Mouse (Mus musculus) T-helper 17 cell (primary cell): ENCODE measurements around the gene Adgre5.

Source experiments
- in situ Hi-C, 2 experiments: fragments of 300-600 bp; cut with MboI, MseI; formaldehyde crosslinking; loops; 1 replicate in 1 of 2; 2 replicates in 1 of 2; pipeline ENCODE4 v1.15.1; 2025; ENCODE audit warnings: high pct_unique_total_duplicates in 2 of 2

Gene Adgre5

GRCm38 (mm10) chr8:83723447-83724083 lies 17.6 kb downstream of the Adgre5 start:
- in situ Hi-C loops: loop anchor here in 1 of 2 experiments (5.0 kb wide), 1 partner anchor 59 kb away; no protein-coding TSS in a partner anchor

- in situ Hi-C loops: loop anchor here in 1 of 2 experiments (5.0 kb wide), 1 partner anchor 60 kb away; no protein-coding TSS in a partner anchor
Measured at GRCm38 (mm10) chr8:83722631-83723030, 18.5 kb downstream of the Adgre5 start.

- in situ Hi-C loops: loop anchor here in 1 of 2 experiments (5.0 kb wide), 1 partner anchor 61 kb away; no protein-coding TSS in a partner anchor
Measured at GRCm38 (mm10) chr8:83721405-83722025, 19.6 kb downstream of the Adgre5 start.

DNA sequence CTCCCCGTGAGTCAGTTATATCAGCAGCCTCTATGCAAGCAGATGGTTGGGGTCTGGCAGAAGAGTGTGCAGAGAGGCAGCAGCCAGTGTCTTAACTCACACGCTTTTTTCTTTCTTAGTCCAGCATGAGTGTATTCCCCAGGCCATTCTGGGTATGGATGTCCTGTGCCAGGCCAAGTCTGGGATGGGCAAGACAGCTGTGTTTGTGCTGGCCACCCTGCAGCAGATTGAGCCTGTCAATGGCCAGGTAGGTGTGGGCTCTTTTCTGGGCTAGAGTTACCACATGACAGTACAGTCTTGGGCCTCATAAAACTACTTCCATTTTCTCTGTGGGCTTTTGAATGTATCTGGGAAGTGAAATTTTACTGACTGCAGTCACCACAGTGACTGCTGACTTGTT lies 21.4 kb downstream of the Adgre5 start:
- in situ Hi-C loops: loop anchor here in 1 of 2 experiments (5.0 kb wide), 1 partner anchor 63 kb away; no protein-coding TSS in a partner anchor

- in situ Hi-C loops: no loop called here
Measured at GRCm38 (mm10) chr8:83719048-83719447, 22.1 kb downstream of the Adgre5 start.

- in situ Hi-C loops: no loop called here
Measured at GRCm38 (mm10) chr8:83716563-83716962, 24.6 kb downstream of the Adgre5 start.

DNA sequence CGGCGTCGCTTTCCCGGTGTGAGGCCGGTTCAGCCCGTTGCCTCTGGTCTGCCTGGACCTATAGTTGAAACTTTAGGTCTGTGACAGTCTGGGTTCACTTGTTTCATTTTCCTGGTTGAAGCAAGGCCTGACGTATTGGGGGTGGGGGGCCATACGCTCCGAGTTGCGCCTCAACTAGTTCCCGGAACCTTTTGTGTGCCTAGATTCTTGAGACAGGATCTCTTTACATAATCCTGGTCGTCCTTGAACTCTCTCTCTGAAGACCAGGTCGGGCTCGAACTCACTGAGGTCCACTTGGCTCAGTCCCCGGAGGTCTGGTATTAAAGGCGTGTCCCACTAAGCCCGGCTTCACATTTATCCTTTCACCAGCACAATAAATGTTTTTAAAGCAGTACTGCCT lies 25.4 kb downstream of the Adgre5 start:
- in situ Hi-C loops: no loop called here

DNA sequence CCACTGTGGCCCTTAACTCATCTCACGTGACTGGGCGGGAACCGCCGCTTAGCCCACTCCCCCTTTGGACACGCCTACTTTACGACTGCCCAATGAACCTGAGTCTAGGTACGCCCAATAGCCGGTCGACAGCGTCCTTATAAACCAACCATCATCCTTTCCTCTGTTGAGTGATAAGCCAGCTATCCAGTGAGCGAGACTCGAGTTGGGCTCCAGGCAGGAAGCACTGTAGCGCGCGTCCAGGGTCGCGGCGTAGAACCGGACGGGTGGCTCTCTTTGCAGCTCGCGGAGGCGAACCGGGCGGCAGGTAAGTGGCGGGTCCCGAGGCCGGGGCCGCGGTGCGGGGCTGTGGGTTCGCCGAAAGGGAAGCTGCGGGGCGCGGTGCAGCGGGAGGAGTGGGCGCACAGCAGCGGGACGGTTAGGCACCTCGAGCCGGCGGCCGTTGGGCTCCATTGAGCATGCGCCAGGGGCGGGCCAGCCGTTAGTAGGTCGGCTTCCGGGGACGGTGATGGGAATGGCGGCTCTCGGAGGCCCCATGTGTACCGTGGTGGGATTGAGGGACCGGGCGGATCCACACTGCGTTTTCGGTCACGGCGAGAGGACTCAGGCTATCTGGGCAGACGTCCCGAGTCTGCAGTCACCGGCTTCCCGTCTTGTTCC lies 26.0 kb downstream of the Adgre5 start, which contains the start of gene Ddx39:
Gene Ddx39 (plus strand): TSS at position 147 of the 660 bp plus-strand sequence.
- in situ Hi-C loops: no loop called here

- in situ Hi-C loops: no loop called here
Measured at GRCm38 (mm10) chr8:83714676-83715030, 26.5 kb downstream of the Adgre5 start.

GRCm38 (mm10) chr8:83707554-83707953 lies 33.6 kb downstream of the Adgre5 start:
- in situ Hi-C loops: no loop called here

GRCm38 (mm10) chr8:83706411-83706810 lies 34.7 kb downstream of the Adgre5 start:
- in situ Hi-C loops: no loop called here

- in situ Hi-C loops: no loop called here
Measured at GRCm38 (mm10) chr8:83703426-83703825, 37.7 kb downstream of the Adgre5 start.

GRCm38 (mm10) chr8:83700423-83701085 lies 40.6 kb downstream of the Adgre5 start:
- in situ Hi-C loops: no loop called here

DNA sequence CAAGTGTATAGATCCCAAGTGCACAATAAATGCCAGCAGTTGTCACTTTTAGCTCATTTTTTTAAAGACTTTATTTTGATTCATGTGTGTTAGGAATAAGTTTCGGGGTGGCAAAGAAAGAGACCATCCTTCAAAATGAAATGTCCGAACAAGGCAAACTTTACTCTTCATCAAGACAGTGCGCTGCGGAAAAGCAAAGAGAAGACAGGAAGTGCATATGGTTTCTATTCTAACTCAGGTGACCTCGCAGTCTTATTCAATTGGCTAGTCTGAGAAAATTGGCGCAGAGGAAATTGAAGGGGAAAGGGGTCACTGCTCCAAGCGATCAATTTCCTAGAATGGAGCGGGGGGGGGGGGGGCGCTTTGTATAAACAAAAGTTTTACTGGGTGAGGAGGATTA lies 41.6 kb downstream of the Adgre5 start:
- in situ Hi-C loops: loop anchor here in 1 of 2 experiments (25.0 kb wide), 1 partner anchor 1363 kb away; the partner anchor contains the start of genes Dhps, Fbxw9 and Gm5741

GRCm38 (mm10) chr8:83698661-83699453 lies 42.3 kb downstream of the Adgre5 start, which contains the start of gene Pkn1:
TSS of gene Pkn1 (minus strand) at chr8:83699179.
- in situ Hi-C loops: loop anchor here in 1 of 2 experiments (25.0 kb wide), 1 partner anchor 1363 kb away; the partner anchor contains the start of genes Dhps, Fbxw9 and Gm5741

DNA sequence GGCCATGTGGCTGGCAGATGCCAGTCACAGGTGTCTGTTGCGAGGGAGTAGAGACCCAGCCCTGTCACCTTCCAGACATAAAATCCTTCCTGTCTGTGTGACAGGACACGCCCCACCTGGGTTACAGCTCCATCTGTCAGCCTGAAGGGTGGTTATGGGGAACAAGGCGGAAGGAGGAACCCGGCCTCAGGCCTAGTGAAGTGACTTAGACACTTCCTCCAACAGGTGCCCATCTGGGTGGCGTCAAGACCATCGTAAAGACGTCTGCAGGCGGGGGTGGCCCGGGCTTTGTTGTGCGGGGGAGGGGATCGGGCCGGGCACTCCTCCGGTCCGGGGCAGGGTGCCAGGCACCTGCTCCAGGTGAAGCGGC lies 42.9 kb downstream of the Adgre5 start:
- in situ Hi-C loops: loop anchor here in 1 of 2 experiments (25.0 kb wide), 1 partner anchor 1364 kb away; the partner anchor contains the start of genes Dhps, Fbxw9 and Gm5741

- in situ Hi-C loops: loop anchor here in 1 of 2 experiments (25.0 kb wide), 1 partner anchor 1365 kb away; the partner anchor contains the start of genes Dhps, Fbxw9 and Gm5741
Measured at GRCm38 (mm10) chr8:83697374-83698220, 43.5 kb downstream of the Adgre5 start.

DNA sequence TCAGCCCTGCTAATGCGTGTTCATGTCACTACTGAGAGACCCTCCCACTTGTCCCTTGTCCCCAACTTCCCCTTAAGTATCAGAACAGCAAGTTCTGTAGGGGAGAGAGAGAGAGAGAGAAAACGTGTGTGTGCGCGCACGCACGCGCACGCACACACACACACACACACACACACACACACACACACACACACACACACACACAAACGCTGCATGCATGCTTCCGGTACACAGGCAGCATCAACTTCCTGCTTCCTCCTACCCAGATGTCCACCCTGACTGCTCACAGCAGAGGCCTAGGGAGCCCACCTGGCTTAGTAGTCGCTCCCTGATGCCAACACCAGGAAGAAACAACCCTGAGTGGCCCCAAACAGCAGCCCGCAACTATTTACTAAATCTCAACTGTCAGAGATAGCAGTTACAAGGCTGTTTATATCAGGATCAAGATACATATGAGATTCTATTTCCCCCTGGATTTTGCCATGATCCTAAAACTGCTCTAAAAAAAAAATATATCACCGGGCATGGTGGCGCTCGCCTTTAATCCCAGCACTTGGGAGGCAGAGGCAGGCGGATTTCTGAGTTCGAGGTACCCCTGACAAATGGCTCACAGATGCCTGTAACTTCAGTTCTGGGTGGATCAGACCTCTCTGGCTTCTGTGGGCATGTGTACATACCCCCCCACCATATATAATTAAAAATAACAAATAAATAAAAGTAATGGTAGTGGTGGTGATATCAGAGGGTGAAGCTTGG lies 45.6 kb downstream of the Adgre5 start:
- in situ Hi-C loops: loop anchor here in 1 of 2 experiments (25.0 kb wide), 1 partner anchor 1367 kb away; the partner anchor contains the start of genes Dhps, Fbxw9 and Gm5741
